Mouse (Mus musculus) heart, embryonic 16.5 days (tissue): ENCODE data around the gene Heatr4. TPM values are rescaled to one million over a fixed set of nuclear protein-coding genes. Genes with fewer than 3 reads are reported as not detected.
"Not testable (repeated sequence)": the region's sequence is repeated elsewhere in the genome, so short reads cannot be mapped to it uniquely, and the experiment has no call there.

Experiments used
- ATAC-seq: fragments of 200-750 bp; cut with Nextera tagmentation; replicated peaks from 2 replicates; pipeline ENCODE4 v1.8.0; 2017; ENCODE audit warnings: moderate number of reproducible peaks; ENCODE audit not compliant: insufficient read depth, low FRiP score; ENCODE audit errors: extremely low read depth
- H3K27ac ChIP-seq: fragments of 300-500 bp; sonication (generic); 2 replicates; pipeline ENCODE4 v1.5.1; 2014; ENCODE audit warnings: mild to moderate bottlenecking, low read length, control low read depth, moderate library complexity
- H3K27me3 ChIP-seq: fragments of 300-500 bp; sonication (generic); 2 replicates; pipeline ENCODE4 v1.6.1; 2014; ENCODE audit warnings: low read length, mixed read lengths; ENCODE audit not compliant: control insufficient read depth, insufficient read depth
- H3K36me3 ChIP-seq: fragments of 300-500 bp; sonication (generic); 2 replicates; pipeline ENCODE4 v1.6.1; 2014; ENCODE audit not compliant: control insufficient read depth, insufficient read depth
- H3K4me1 ChIP-seq: fragments of 300-500 bp; sonication (generic); 2 replicates; pipeline ENCODE4 v1.6.1; 2014; ENCODE audit warnings: low read length, mixed read lengths; ENCODE audit not compliant: control insufficient read depth, insufficient read depth
- H3K4me2 ChIP-seq: fragments of 300-500 bp; sonication (generic); 2 replicates; pipeline ENCODE4 v1.6.1; 2014; ENCODE audit warnings: low read depth, mild to moderate bottlenecking, control low read depth, low read length
- H3K4me3 ChIP-seq: fragments of 300-500 bp; sonication (generic); 2 replicates; pipeline ENCODE4 v1.5.1; 2014; ENCODE audit warnings: mild to moderate bottlenecking, control low read depth, low read length
- H3K9ac ChIP-seq: fragments of 300-500 bp; sonication (generic); 2 replicates; pipeline ENCODE4 v1.6.1; 2014; ENCODE audit warnings: low read length, control low read depth
- H3K9me3 ChIP-seq: fragments of 300-500 bp; sonication (generic); replicated peaks from 2 replicates; pipeline ENCODE4 v1.6.1; 2016; ENCODE audit warnings: low read length; ENCODE audit not compliant: control insufficient read depth
- WGBS: fragments of 180-500 bp; shearing (Covaris S2); extraction: QIAGEN DNeasy Blood & Tissue Kit; methylation state at CpG from one replicate; pipeline ENCODE4 v1.1.7; 2014; 5-methylcytosine and 5-hydroxymethylcytosine counted together
- polyA plus RNA-seq: library from polyadenylated mRNA; unstranded; fragments of >200 nt; fragmentation: Nextera tagmentation; extraction: Ambion mirVana; gene quantifications from 2 replicates; pipeline ENCODE4 v1.2.1, GENCODE M21; 2015

The Heatr4 gene
- polyA plus RNA-seq, 1 experiment from 2014 or later: not detected

- not testable (repeated sequence) for H3K27ac ChIP-seq, H3K4me2 ChIP-seq, H3K9me3 ChIP-seq, ATAC-seq, H3K27me3 ChIP-seq, H3K36me3 ChIP-seq, H3K9ac ChIP-seq, H3K4me1 ChIP-seq, H3K4me3 ChIP-seq
- WGBS: 90% methylated on average over 4 of the region's 4 CpGs
Observed at GRCm38 (mm10) chr12:84022266-84022665, 37.6 kb upstream of the Heatr4 start.

- not testable (repeated sequence) for H3K4me2 ChIP-seq, H3K9me3 ChIP-seq, H3K27me3 ChIP-seq, H3K36me3 ChIP-seq, H3K4me1 ChIP-seq, H3K4me3 ChIP-seq, H3K9ac ChIP-seq
- peak; percentile 93 for ATAC-seq
- peak overlapping the region; percentile 62; the same call in 1 of the 2 replicates for H3K27ac ChIP-seq
- WGBS: 16% methylated on average over 7 of the region's 7 CpGs
Observed at GRCm38 (mm10) chr12:84020528-84020927, 35.9 kb upstream of the Heatr4 start.

GRCm38 (mm10) chr12:84013701-84014100, 29.0 kb upstream of the Heatr4 start:
- ATAC-seq: no peak
- H3K4me1 ChIP-seq: peaks cover 10% of the 10 kb centered on the region
- no peaks in the 10 kb centered on the region for H3K27me3 ChIP-seq
- no peak overlapping the region for H3K4me3 ChIP-seq
- H3K27ac ChIP-seq: no peak overlapping the region
- 93% methylated on average over 7 of the region's 7 CpGs for WGBS
- no peak overlapping the region for H3K4me2 ChIP-seq
- peaks cover 6% of the 10 kb centered on the region; the same call in 1 of the 2 replicates for H3K36me3 ChIP-seq
- no peak overlapping the region for H3K9ac ChIP-seq
- H3K9me3 ChIP-seq: no peaks in the 10 kb centered on the region

- Histone ChIP-seq H3K4me3 (no peak overlapping the region), H3K9ac (no peak overlapping the region; the same call in 1 of the 2 replicates), H3K36me3 (peaks cover 6% of the 10 kb centered on the region; the same call in 1 of the 2 replicates), H3K9me3 (no peaks in the 10 kb centered on the region), H3K4me1 (peaks cover 14% of the 10 kb centered on the region), H3K4me2 (no peak overlapping the region), H3K27ac (no peak overlapping the region), H3K27me3 (no peaks in the 10 kb centered on the region)
- WGBS: 67% methylated on average over 6 of the region's 6 CpGs
- no peak for ATAC-seq
Observed at GRCm38 (mm10) chr12:84013130-84013529, 28.5 kb upstream of the Heatr4 start.

- Histone ChIP-seq H3K4me2 (peak overlapping the region; percentile 27; the same call in 1 of the 2 replicates), H3K4me3 (0 out of 2 replicates have a peak overlapping the region, but pooled peaks have one; percentile 7), H3K27ac (no peak overlapping the region), H3K36me3 (0 out of 2 replicates have a peak, but pooled peaks cover 3% of the 10 kb centered on the region), H3K4me1 (peaks cover 14% of the 10 kb centered on the region), H3K9me3 (no peaks in the 10 kb centered on the region), H3K9ac (no peak overlapping the region), H3K27me3 (no peaks in the 10 kb centered on the region)
- 54% methylated on average over 12 of the region's 12 CpGs for WGBS
- ATAC-seq: peak; percentile 42; the same call in 1 of the 2 replicates
Observed at GRCm38 (mm10) chr12:84011251-84012040, 26.8 kb upstream of the Heatr4 start.

- Histone ChIP-seq H3K36me3 (0 out of 2 replicates have a peak, but pooled peaks cover 3% of the 10 kb centered on the region), H3K4me3 (peak overlapping the region; percentile 58), H3K4me2 (peak overlapping the region; percentile 66), H3K27ac (no peak overlapping the region), H3K9me3 (no peaks in the 10 kb centered on the region), H3K27me3 (no peaks in the 10 kb centered on the region), H3K9ac (no peak overlapping the region; the same call in 1 of the 2 replicates), H3K4me1 (peaks cover 14% of the 10 kb centered on the region)
- 87% methylated on average over 3 of the region's 3 CpGs for WGBS
- no peak for ATAC-seq
Observed at GRCm38 (mm10) chr12:84010201-84010600, 25.5 kb upstream of the Heatr4 start.

- Histone ChIP-seq H3K27ac (peak within 1 kb of the TSS; percentile 61), H3K9ac (peak within 1 kb of the TSS; percentile 73), H3K4me1 (peaks cover 14% of the 10 kb centered on the region), H3K4me3 (peak within 1 kb of the TSS; percentile 58), H3K4me2 (peak within 1 kb of the TSS; percentile 66)
- not testable (repeated sequence) for H3K27me3 ChIP-seq, H3K36me3 ChIP-seq, H3K9me3 ChIP-seq
- ATAC-seq: peak; percentile 92
- under 1% methylated on average over 51 of the region's 70 CpGs for WGBS
Observed at GRCm38 (mm10) chr12:84009171-84009965, 24.7 kb upstream of the Heatr4 start, which contains the start of gene Acot1. TSS of gene Acot1 (plus strand) at chr12:84009490.

- no peak for ATAC-seq
- no peaks in the 10 kb centered on the region for H3K9me3 ChIP-seq
- H3K9ac ChIP-seq: peak overlapping the region; percentile 73
- 60% methylated on average over 8 of the region's 8 CpGs for WGBS
- peak overlapping the region; percentile 66 for H3K4me2 ChIP-seq
- no peaks in the 10 kb centered on the region for H3K36me3 ChIP-seq
- peaks cover 14% of the 10 kb centered on the region for H3K4me1 ChIP-seq
- no peaks in the 10 kb centered on the region for H3K27me3 ChIP-seq
- H3K4me3 ChIP-seq: peak overlapping the region; percentile 58; the same call in 1 of the 2 replicates
- H3K27ac ChIP-seq: peak overlapping the region; percentile 61
Observed at GRCm38 (mm10) chr12:84008729-84009128, 24.1 kb upstream of the Heatr4 start.
